Mouse (Mus musculus): ENCODE measurements around the gene Hist1h3c.

GRCm38 (mm10) chr13:23709714-23710373, 35.6 kb downstream of the Hist1h3c start:
- no peak for TF ChIP-seq POLR2A (IDR thresholded peaks at IDR 0.05; ENCODE audit: extremely low read depth, insufficient read depth, low read length)
- TF ChIP-seq CTCF (IDR thresholded peaks at IDR 0.05; ENCODE audit: low read depth, low read length): no peak
